Mouse (Mus musculus) spleen, adult 2 months (tissue): ENCODE measurements around the gene Nr1h2.

Source experiments
- CTCF ChIP-seq: fragments of 200-500 bp; IDR thresholded peaks from 2 replicates; pipeline ENCODE4 v1.5.1; 2011; ENCODE audit warnings: mild to moderate bottlenecking, inconsistent platforms; ENCODE audit not compliant: insufficient read depth, insufficient read length, insufficient replicate concordance; ENCODE audit errors: extremely low read depth
- POLR2A ChIP-seq: fragments of 200-500 bp; IDR thresholded peaks from 2 replicates; pipeline ENCODE4 v1.6.1; 2011; ENCODE audit warnings: low read depth, low read length, inconsistent platforms

DNA sequence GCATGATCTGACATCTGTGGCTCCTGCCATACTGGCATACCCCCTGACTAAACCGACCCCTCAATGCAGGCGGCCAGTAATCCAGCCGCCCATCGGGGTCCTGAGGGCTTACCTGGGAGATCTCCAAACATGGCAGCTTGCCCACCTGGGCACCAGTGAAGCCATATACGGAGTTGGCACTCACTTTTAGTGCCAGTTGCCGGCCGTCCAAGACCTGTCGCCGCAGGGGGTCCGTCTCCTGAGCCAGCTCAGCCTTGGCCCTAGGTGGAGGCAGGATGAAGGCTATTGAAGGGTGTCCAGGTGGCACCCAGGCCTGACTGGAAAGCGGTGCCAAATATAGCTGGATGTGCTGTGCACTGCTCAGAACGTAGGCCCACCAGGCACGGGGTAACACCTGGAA, 16.3 kb downstream of the Nr1h2 start:
- TF ChIP-seq CTCF, result no peak
- TF ChIP-seq POLR2A, result no peak
